Mouse (Mus musculus): ENCODE data around the gene Col9a3. TPM values are rescaled to one million over a fixed set of nuclear protein-coding genes. Genes with fewer than 3 reads are reported as not detected.

Gene Col9a3
- polyA plus RNA-seq (2015; fragmentation: Nextera tagmentation; extraction: Ambion mirVana): 1.5 and 2.1 TPM in 2 replicates

- no peaks in the 10 kb centered on the region for H3K4me1 ChIP-seq (replicated peaks)
- no peak within 1 kb of the TSS for H3K9ac ChIP-seq
- H3K27me3 ChIP-seq: peaks cover 46% of the 10 kb centered on the region
- H3K4me3 ChIP-seq (replicated peaks): no peak within 1 kb of the TSS
- WGBS (ENCODE audit: insufficient replicate concordance): 41% methylated on average over 4 of the region's 4 CpGs
- peaks cover 35% of the 10 kb centered on the region for H3K36me3 ChIP-seq
- peak within 1 kb of the TSS; percentile 21 for H3K4me2 ChIP-seq
- no peaks in the 10 kb centered on the region for H3K9me3 ChIP-seq (replicated peaks)
- DNase-seq (no peak), ATAC-seq (ENCODE audit: low read depth) (no peak)
- no peak within 1 kb of the TSS for H3K27ac ChIP-seq
These were observed at the start of gene Col9a3 for GRCm38 (mm10) chr2:180597490-180597889. Gene Col9a3 (plus strand): TSS chr2:180597790.

DNA sequence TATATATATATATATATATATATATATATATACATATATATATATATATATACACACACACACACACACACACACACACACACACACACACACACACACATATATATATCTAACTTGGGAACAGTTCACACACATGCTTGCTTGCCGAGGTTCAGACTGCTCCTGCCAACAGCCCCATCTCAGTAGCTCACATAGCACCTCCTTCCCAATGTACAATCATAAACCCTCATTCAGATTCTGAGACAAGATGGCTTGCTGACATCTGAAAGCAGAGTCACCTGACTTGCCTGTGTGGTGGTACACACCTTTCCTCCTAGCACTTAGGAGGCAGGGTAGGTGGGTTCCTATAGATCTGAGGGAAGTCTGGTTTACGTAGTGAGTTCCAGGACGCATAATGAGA lies 45.2 kb upstream of the Col9a3 start:
- no peak overlapping the region for H3K27ac ChIP-seq
- no peak overlapping the region for H3K4me2 ChIP-seq
- no peaks in the 10 kb centered on the region for H3K27me3 ChIP-seq
- no peaks in the 10 kb centered on the region for H3K4me1 ChIP-seq (replicated peaks)
- H3K36me3 ChIP-seq: no peaks in the 10 kb centered on the region
- no peak overlapping the region for H3K9ac ChIP-seq
- WGBS (ENCODE audit: insufficient replicate concordance): 78% methylated on average over 3 of the region's 3 CpGs
- ATAC-seq (ENCODE audit: low read depth) (no peak), DNase-seq (no peak)
- no peaks in the 10 kb centered on the region for H3K9me3 ChIP-seq (replicated peaks)
- H3K4me3 ChIP-seq (replicated peaks): no peak overlapping the region

GRCm38 (mm10) chr2:180555219-180555618 lies 42.4 kb upstream of the Col9a3 start:
- H3K4me2 ChIP-seq: no peak overlapping the region
- H3K36me3 ChIP-seq: no peaks in the 10 kb centered on the region
- DNase-seq (no peak), ATAC-seq (ENCODE audit: low read depth) (no peak)
- no peak overlapping the region for H3K4me3 ChIP-seq (replicated peaks)
- H3K27me3 ChIP-seq: no peaks in the 10 kb centered on the region
- no peak overlapping the region for H3K27ac ChIP-seq
- H3K9me3 ChIP-seq (replicated peaks): no peaks in the 10 kb centered on the region
- no peaks in the 10 kb centered on the region for H3K4me1 ChIP-seq (replicated peaks)
- 47% methylated on average over 3 of the region's 3 CpGs for WGBS (ENCODE audit: insufficient replicate concordance)
- no peak overlapping the region for H3K9ac ChIP-seq

- H3K36me3 ChIP-seq: no peaks in the 10 kb centered on the region
- H3K4me2 ChIP-seq: no peak overlapping the region
- DNase-seq (no peak), ATAC-seq (ENCODE audit: low read depth) (no peak)
- no peaks in the 10 kb centered on the region for H3K27me3 ChIP-seq
- H3K9me3 ChIP-seq (replicated peaks): no peaks in the 10 kb centered on the region
- no peak overlapping the region for H3K9ac ChIP-seq
- WGBS (ENCODE audit: insufficient replicate concordance): 30% methylated on average over 3 of the region's 3 CpGs
- no peak overlapping the region for H3K27ac ChIP-seq
- H3K4me3 ChIP-seq (replicated peaks): no peak overlapping the region
- no peaks in the 10 kb centered on the region for H3K4me1 ChIP-seq (replicated peaks)
These were observed 41.1 kb upstream of the Col9a3 start for GRCm38 (mm10) chr2:180556470-180556869.

- H3K4me1 ChIP-seq (replicated peaks): no peaks in the 10 kb centered on the region
- H3K4me2 ChIP-seq: no peak overlapping the region
- no peaks in the 10 kb centered on the region for H3K9me3 ChIP-seq (replicated peaks)
- H3K27me3 ChIP-seq: no peaks in the 10 kb centered on the region
- DNase-seq: no peak
- H3K27ac ChIP-seq: no peak overlapping the region
- no peaks in the 10 kb centered on the region for H3K36me3 ChIP-seq
- no peak overlapping the region for H3K4me3 ChIP-seq (replicated peaks)
- WGBS (ENCODE audit: insufficient replicate concordance): 42% methylated on average over 5 of the region's 5 CpGs
- no peak overlapping the region for H3K9ac ChIP-seq
- ATAC-seq (ENCODE audit: low read depth): no peak
These were observed 37.3 kb upstream of the Col9a3 start for GRCm38 (mm10) chr2:180560245-180560644.

- no peaks in the 10 kb centered on the region for H3K36me3 ChIP-seq
- H3K9me3 ChIP-seq (replicated peaks): no peaks in the 10 kb centered on the region
- H3K27ac ChIP-seq: no peak overlapping the region
- DNase-seq (no peak), ATAC-seq (ENCODE audit: low read depth) (no peak)
- no peaks in the 10 kb centered on the region for H3K4me1 ChIP-seq (replicated peaks)
- H3K4me2 ChIP-seq: no peak overlapping the region
- H3K27me3 ChIP-seq: no peaks in the 10 kb centered on the region
- WGBS (ENCODE audit: insufficient replicate concordance): 31% methylated on average over 5 of the region's 5 CpGs
- no peak overlapping the region for H3K9ac ChIP-seq
- no peak overlapping the region for H3K4me3 ChIP-seq (replicated peaks)
These were observed 35.4 kb upstream of the Col9a3 start for GRCm38 (mm10) chr2:180562146-180562545.

DNA sequence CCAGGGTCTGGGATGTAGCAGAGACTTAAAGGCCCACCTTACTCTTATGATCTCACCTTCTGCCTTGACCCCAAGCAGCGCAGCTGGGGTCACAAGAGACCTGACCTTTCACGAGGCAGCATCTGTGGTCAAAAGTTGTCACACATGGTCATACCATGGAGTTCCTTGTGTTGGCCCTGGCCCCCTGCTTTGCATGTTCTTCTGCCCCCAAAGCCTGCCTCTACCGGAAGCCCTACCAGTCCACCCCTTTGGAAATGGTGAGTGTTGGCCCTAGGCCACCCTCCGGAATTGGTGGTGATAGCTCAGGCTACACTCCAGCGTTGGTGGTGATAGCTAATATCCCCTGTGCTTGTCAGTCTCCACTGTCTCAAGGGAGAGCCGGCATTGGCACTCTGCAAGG lies 34.3 kb upstream of the Col9a3 start:
- DNase-seq (no peak), ATAC-seq (ENCODE audit: low read depth) (no peak)
- Histone ChIP-seq H3K27ac (no peak overlapping the region), H3K9ac (no peak overlapping the region), H3K27me3 (no peaks in the 10 kb centered on the region), H3K4me1 (replicated peaks) (no peaks in the 10 kb centered on the region), H3K4me2 (no peak overlapping the region), H3K4me3 (replicated peaks) (no peak overlapping the region), H3K36me3 (no peaks in the 10 kb centered on the region), H3K9me3 (replicated peaks) (no peaks in the 10 kb centered on the region)
- 55% methylated on average over 6 of the region's 6 CpGs for WGBS (ENCODE audit: insufficient replicate concordance)

GRCm38 (mm10) chr2:180563841-180564240 lies 33.7 kb upstream of the Col9a3 start:
- H3K4me2 ChIP-seq: no peak overlapping the region
- 49% methylated on average over 5 of the region's 5 CpGs for WGBS (ENCODE audit: insufficient replicate concordance)
- no peak overlapping the region for H3K9ac ChIP-seq
- no peak overlapping the region for H3K27ac ChIP-seq
- no peaks in the 10 kb centered on the region for H3K36me3 ChIP-seq
- no peak for DNase-seq
- no peaks in the 10 kb centered on the region for H3K27me3 ChIP-seq
- ATAC-seq (ENCODE audit: low read depth): no peak
- H3K4me3 ChIP-seq (replicated peaks): no peak overlapping the region
- H3K9me3 ChIP-seq (replicated peaks): no peaks in the 10 kb centered on the region
- no peaks in the 10 kb centered on the region for H3K4me1 ChIP-seq (replicated peaks)

- H3K36me3 ChIP-seq: no peaks in the 10 kb centered on the region
- no peaks in the 10 kb centered on the region; the same call in 1 of the 2 replicates for H3K27me3 ChIP-seq
- no peak overlapping the region for H3K4me2 ChIP-seq
- peak; percentile 32 for DNase-seq
- no peak overlapping the region for H3K4me3 ChIP-seq (replicated peaks)
- 32% methylated on average over 13 of the region's 13 CpGs for WGBS (ENCODE audit: insufficient replicate concordance)
- H3K4me1 ChIP-seq (replicated peaks): no peaks in the 10 kb centered on the region
- no peak overlapping the region for H3K9ac ChIP-seq
- H3K27ac ChIP-seq: no peak overlapping the region
- ATAC-seq (ENCODE audit: low read depth): no peak
- no peaks in the 10 kb centered on the region for H3K9me3 ChIP-seq (replicated peaks)
These were observed 31.2 kb upstream of the Col9a3 start for GRCm38 (mm10) chr2:180566240-180566913.

DNA sequence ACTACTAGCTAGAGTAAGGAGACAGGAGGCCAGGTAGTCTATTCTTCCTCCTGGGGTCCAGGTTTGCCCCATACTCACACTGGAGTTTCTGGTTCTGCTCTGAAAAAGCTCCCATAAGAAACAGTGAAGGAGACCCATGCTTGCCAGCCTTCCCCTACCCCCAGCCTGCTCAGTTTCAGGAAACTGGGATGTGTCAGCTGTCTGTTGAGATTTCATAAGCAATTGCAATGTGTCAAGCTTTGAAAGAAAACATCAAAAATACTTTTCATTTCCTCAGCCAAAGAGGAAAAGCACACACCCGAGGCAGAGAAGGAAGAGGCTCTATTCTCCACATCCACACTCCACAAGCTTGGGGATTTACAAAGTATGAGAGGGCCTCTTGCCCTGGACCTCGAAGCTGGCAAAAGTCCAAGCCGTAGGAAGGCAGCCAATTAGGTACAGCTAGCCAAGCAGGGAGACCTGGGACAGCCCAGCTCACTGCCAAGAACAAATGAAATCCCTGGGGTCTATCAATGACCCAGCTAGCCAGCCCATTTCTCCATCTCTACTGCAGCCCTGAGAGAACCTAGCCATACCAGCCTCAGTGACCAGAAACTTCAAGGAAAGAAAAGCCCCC lies 28.5 kb upstream of the Col9a3 start:
- Histone ChIP-seq H3K36me3 (no peaks in the 10 kb centered on the region), H3K4me3 (replicated peaks) (no peak overlapping the region), H3K4me1 (replicated peaks) (no peaks in the 10 kb centered on the region), H3K4me2 (no peak overlapping the region), H3K27me3 (peaks cover 3% of the 10 kb centered on the region), H3K9me3 (replicated peaks) (no peaks in the 10 kb centered on the region), H3K27ac (no peak overlapping the region), H3K9ac (no peak overlapping the region)
- no peak for ATAC-seq (ENCODE audit: low read depth)
- DNase-seq: no peak
- 28% methylated on average over 3 of the region's 3 CpGs for WGBS (ENCODE audit: insufficient replicate concordance)

- Histone ChIP-seq H3K27me3 (peaks cover 3% of the 10 kb centered on the region), H3K4me1 (replicated peaks) (peaks cover 2% of the 10 kb centered on the region; the same call in 1 of the 2 replicates), H3K9ac (no peak overlapping the region), H3K4me2 (no peak overlapping the region), H3K36me3 (no peaks in the 10 kb centered on the region), H3K4me3 (replicated peaks) (no peak overlapping the region), H3K27ac (no peak overlapping the region), H3K9me3 (replicated peaks) (no peaks in the 10 kb centered on the region)
- no peak for DNase-seq
- ATAC-seq (ENCODE audit: low read depth): no peak
- WGBS (ENCODE audit: insufficient replicate concordance): 29% methylated on average over 4 of the region's 4 CpGs
These were observed 21.1 kb upstream of the Col9a3 start for GRCm38 (mm10) chr2:180576482-180576881.

GRCm38 (mm10) chr2:180578686-180579085 lies 18.9 kb upstream of the Col9a3 start:
- 8% methylated on average over 3 of the region's 3 CpGs for WGBS (ENCODE audit: insufficient replicate concordance)
- ATAC-seq (ENCODE audit: low read depth): no peak
- H3K4me1 ChIP-seq (replicated peaks): peaks cover 17% of the 10 kb centered on the region

More at GRCm38 (mm10) chr2:180578686-180579085, 18.9 kb upstream of the Col9a3 start:
- no peak overlapping the region for H3K4me3 ChIP-seq (replicated peaks)
- H3K27me3 ChIP-seq: no peaks in the 10 kb centered on the region
- H3K36me3 ChIP-seq: no peaks in the 10 kb centered on the region
- peak; percentile 45 for DNase-seq
- no peaks in the 10 kb centered on the region for H3K9me3 ChIP-seq (replicated peaks)
- H3K4me2 ChIP-seq: no peak overlapping the region
- H3K9ac ChIP-seq: no peak overlapping the region
- H3K27ac ChIP-seq: no peak overlapping the region

Data from liver, embryonic 13.5 days (tissue).